Mouse (Mus musculus): ENCODE results near the gene Gm19965.

The Gm19965 gene

GRCm38 (mm10) chr1:116802683-116803082 is at the start of gene Gm19965:
Gene Gm19965 (plus strand): TSS chr1:116802983.
- DNase-seq (ENCODE audit: low spot score in 2 of 2), result no peak

GRCm38 (mm10) chr1:116782471-116782989 is 20.3 kb upstream of the Gm19965 start:
- DNase-seq (ENCODE audit: low spot score in 2 of 2), result no peak

All from left cerebral cortex, adult 9 months (tissue).